Comparison of ENCODE assay signal across 8 mouse cellular contexts in genomic region chr7:35056436-35056864, GRCm38 (mm10). TPM values are rescaled to one million over a fixed set of nuclear protein-coding genes. Genes with fewer than 3 reads are reported as not detected.
DNase-seq lines count a peak whose midpoint lies in the region; ATAC-seq and TF ChIP-seq lines count a peak whose summit lies in the region.

Cebpg (minus strand) TSS chr7:35056573.

- peak within 1 kb of the TSS; percentile 94 for H3K9ac ChIP-seq in embryonic facial prominence, embryonic 13.5 days
- peak within 1 kb of the TSS; percentile 95 for H3K9ac ChIP-seq in heart, adult 2 months (ENCODE audit: low read depth, low read length)
- peak within 1 kb of the TSS; percentile 98 for H3K9ac ChIP-seq in limb, embryonic 12.5 days (replicated peaks)
- H3K9ac ChIP-seq in midbrain, embryonic 14.5 days (replicated peaks; ENCODE audit: low read length), result peak within 1 kb of the TSS; percentile 95

- H3K79me2 ChIP-seq in heart, adult 2 months (replicated peaks; ENCODE audit: control insufficient read depth, insufficient read depth, low read length), result no peaks in the 10 kb centered on the region

- peak within 1 kb of the TSS; percentile 95 for H3K4me3 ChIP-seq in embryonic facial prominence, embryonic 13.5 days
- peak within 1 kb of the TSS; percentile 91 for H3K4me3 ChIP-seq in heart, adult 2 months
- H3K4me3 ChIP-seq in limb, embryonic 12.5 days (replicated peaks), result peak within 1 kb of the TSS; percentile 97
- H3K4me3 ChIP-seq in midbrain, embryonic 14.5 days (replicated peaks; ENCODE audit: low read depth, low read length), result peak within 1 kb of the TSS; percentile 93

- peaks cover 16% of the 10 kb centered on the region for H3K4me1 ChIP-seq in embryonic facial prominence, embryonic 13.5 days
- H3K4me1 ChIP-seq in heart, adult 2 months (ENCODE audit: control insufficient read depth, insufficient read depth, low read length), result peaks cover 6% of the 10 kb centered on the region
- peaks cover 11% of the 10 kb centered on the region for H3K4me1 ChIP-seq in limb, embryonic 12.5 days (replicated peaks)
- H3K4me1 ChIP-seq in midbrain, embryonic 14.5 days (ENCODE audit: control insufficient read depth, insufficient read depth, low read length), result peaks cover 11% of the 10 kb centered on the region

- no peaks in the 10 kb centered on the region for H3K27me3 ChIP-seq in embryonic facial prominence, embryonic 13.5 days
- H3K27me3 ChIP-seq in heart, adult 2 months (ENCODE audit: control insufficient read depth, insufficient read depth, low read length), result no peaks in the 10 kb centered on the region
- no peaks in the 10 kb centered on the region for H3K27me3 ChIP-seq in limb, embryonic 12.5 days
- H3K27me3 ChIP-seq in midbrain, embryonic 14.5 days (ENCODE audit: control insufficient read depth, insufficient read depth, low read length), result no peaks in the 10 kb centered on the region

- TF ChIP-seq POLR2A in heart, adult 2 months (IDR thresholded peaks at IDR 0.05; ENCODE audit: insufficient read depth, low read depth, low read length), result peak; percentile 87

- TF ChIP-seq EP300 in heart, adult 2 months (IDR thresholded peaks at IDR 0.05; ENCODE audit: insufficient read depth, low read depth, low read length), result no peak

- H3K4me2 ChIP-seq in embryonic facial prominence, embryonic 13.5 days, result peak within 1 kb of the TSS; percentile 85
- peak within 1 kb of the TSS; percentile 73 for H3K4me2 ChIP-seq in limb, embryonic 12.5 days
- H3K4me2 ChIP-seq in midbrain, embryonic 14.5 days (ENCODE audit: low read length), result peak within 1 kb of the TSS; percentile 58

- 0% methylated on average over 49 of the region's 53 CpGs for WGBS in embryonic facial prominence, embryonic 13.5 days
- WGBS in heart, adult 2 months, result under 1% methylated on average over 53 of the region's 53 CpGs
- under 1% methylated on average over 52 of the region's 53 CpGs for WGBS in limb, embryonic 12.5 days
- WGBS in midbrain, embryonic 14.5 days, result under 1% methylated on average over 51 of the region's 53 CpGs

- no peak for TF ChIP-seq CTCF in heart, adult 2 months (IDR thresholded peaks at IDR 0.05)

- ATAC-seq in embryonic facial prominence, embryonic 13.5 days (ENCODE audit: insufficient number of reproducible peaks, insufficient read depth, low FRiP score, low TSS enrichment, low read depth), result peak; percentile 97
- peak; percentile 96 for ATAC-seq in limb, embryonic 12.5 days (ENCODE audit: insufficient number of reproducible peaks, insufficient read depth, low FRiP score, low TSS enrichment, low read depth)
- ATAC-seq in midbrain, embryonic 14.5 days (ENCODE audit: low FRiP score, low TSS enrichment), result peak; percentile 99

- no peaks in the 10 kb centered on the region for H3K9me3 ChIP-seq in embryonic facial prominence, embryonic 13.5 days
- no peaks in the 10 kb centered on the region for H3K9me3 ChIP-seq in limb, embryonic 12.5 days
- H3K9me3 ChIP-seq in midbrain, embryonic 14.5 days (ENCODE audit: control insufficient read depth, low read length), result no peaks in the 10 kb centered on the region

- intact Hi-C loops in heart, adult 2 months (cut with DNase I), result loop anchor here (1.0 kb wide), 2 partner anchors 24 to 62 kb away; no protein-coding TSS in a partner anchor

- H3K36me3 ChIP-seq in embryonic facial prominence, embryonic 13.5 days, result no peaks in the 10 kb centered on the region
- H3K36me3 ChIP-seq in heart, adult 2 months (ENCODE audit: control insufficient read depth, insufficient read depth, low read length), result peaks cover 13% of the 10 kb centered on the region
- H3K36me3 ChIP-seq in limb, embryonic 12.5 days, result no peaks in the 10 kb centered on the region
- H3K36me3 ChIP-seq in midbrain, embryonic 14.5 days (ENCODE audit: control insufficient read depth, insufficient read depth, low read length), result no peaks in the 10 kb centered on the region

- peak; percentile 91 for DNase-seq in 416B (ENCODE audit: low read depth)
- DNase-seq in adrenal gland, postnatal 4 days (ENCODE audit: low spot score in 2 of 2), result peak; percentile 90 to 98
- peak; percentile 99 to 100 for DNase-seq in heart, adult 2 months
- peak; percentile 96 to 98 for DNase-seq in kidney, adult 8-10 months
- DNase-seq in midbrain, embryonic 14.5 days, result peak; percentile 96
- peak; percentile 97 for DNase-seq in spleen, adult 12 weeks (ENCODE audit: low spot score)

- peak within 1 kb of the TSS; percentile 82 for H3K27ac ChIP-seq in embryonic facial prominence, embryonic 13.5 days
- peak within 1 kb of the TSS; percentile 96 for H3K27ac ChIP-seq in heart, adult 2 months
- peak within 1 kb of the TSS; percentile 91 for H3K27ac ChIP-seq in limb, embryonic 12.5 days
- H3K27ac ChIP-seq in midbrain, embryonic 14.5 days (replicated peaks; ENCODE audit: low read depth, low read length), result peak within 1 kb of the TSS; percentile 89

RNA-seq across cellular contexts. Expression of gene Cebpg, which starts in this region (rescaled TPM):
- total RNA-seq in adrenal gland, postnatal 4 days (2021), result 10 to 100 TPM; 32.1 to 33.9 TPM
- polyA plus RNA-seq in embryonic facial prominence, embryonic 13.5 days (2015; fragmentation: Nextera tagmentation; extraction: Ambion mirVana), result 52.5 and 54.8 TPM in 2 replicates
- total RNA-seq in heart, adult 2 months (2021), result 10 to 100 TPM; 21.9 to 26.1 TPM
- 6.0 and 8.1 TPM in 2 replicates for polyA plus RNA-seq in heart, adult 2 months (2012; rRNA removed)
- polyA plus RNA-seq in limb, embryonic 12.5 days (2016; fragmentation: Nextera tagmentation; extraction: Ambion mirVana), result 55.5 and 58.0 TPM in 2 replicates
- 29.6 and 32.0 TPM in 2 replicates for polyA plus RNA-seq in midbrain, embryonic 14.5 days (2014; fragmentation: Nextera tagmentation; extraction: Ambion mirVana)

Comparison
In these comparisons a context has a peak if more than half of its experiments do, and no peak if none do; other contexts are left out.
1. Peak in every context shown above with its lines: DNase-seq, ATAC-seq, H3K4me3 ChIP-seq and H3K27ac ChIP-seq.